Mouse (Mus musculus): ENCODE data around the gene Gm47955.
"Not testable (repeated sequence)": the region's sequence is repeated elsewhere in the genome, so short reads cannot be mapped to it uniquely, and the experiment has no call there.

The Gm47955 gene

DNA sequence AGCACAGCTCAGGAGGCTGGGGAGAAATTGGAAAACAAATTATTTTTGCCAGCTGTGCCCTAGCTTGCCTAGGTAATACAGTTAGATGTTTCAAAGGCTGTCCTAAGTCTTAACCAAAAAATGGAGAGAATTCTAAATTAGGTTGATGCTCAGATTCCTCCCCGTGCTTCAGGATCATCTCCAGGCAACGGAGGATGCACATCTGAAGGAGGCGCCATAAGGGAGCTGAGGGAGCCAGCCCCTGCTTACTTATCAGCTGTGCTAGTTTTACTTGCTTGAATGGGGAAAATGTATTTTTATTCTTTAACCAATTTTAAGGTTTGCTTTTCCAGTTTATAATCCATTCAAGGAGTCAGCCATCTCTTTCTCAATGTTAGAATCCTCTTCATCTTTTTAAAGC is 33.9 kb downstream of the Gm47955 start:
- DNase-seq: no peak

DNA sequence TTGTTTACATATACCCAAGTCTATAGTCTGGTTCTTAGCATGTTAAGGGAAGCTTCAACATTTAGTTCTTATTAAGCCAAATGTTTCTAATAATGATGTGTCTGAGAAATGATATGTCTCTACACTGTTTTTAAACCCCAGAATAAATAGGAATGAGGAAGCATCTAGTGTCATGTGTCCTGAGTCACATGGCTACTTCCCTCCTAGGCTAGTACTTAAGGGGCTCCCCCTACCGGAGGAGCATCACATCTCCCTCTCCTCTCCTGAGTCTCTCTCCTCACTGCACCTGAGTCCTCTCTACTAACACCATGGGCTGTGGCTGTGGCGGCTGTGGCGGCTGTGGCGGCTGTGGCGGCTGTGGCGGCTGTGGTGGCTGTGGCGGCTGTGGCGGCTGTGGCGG is 40.2 kb downstream of the Gm47955 start, which contains the start of gene Gm47959:
Gm47959 (plus strand) TSS at position 243 of the 400 bp plus-strand sequence.
- DNase-seq: not testable (repeated sequence)

DNA sequence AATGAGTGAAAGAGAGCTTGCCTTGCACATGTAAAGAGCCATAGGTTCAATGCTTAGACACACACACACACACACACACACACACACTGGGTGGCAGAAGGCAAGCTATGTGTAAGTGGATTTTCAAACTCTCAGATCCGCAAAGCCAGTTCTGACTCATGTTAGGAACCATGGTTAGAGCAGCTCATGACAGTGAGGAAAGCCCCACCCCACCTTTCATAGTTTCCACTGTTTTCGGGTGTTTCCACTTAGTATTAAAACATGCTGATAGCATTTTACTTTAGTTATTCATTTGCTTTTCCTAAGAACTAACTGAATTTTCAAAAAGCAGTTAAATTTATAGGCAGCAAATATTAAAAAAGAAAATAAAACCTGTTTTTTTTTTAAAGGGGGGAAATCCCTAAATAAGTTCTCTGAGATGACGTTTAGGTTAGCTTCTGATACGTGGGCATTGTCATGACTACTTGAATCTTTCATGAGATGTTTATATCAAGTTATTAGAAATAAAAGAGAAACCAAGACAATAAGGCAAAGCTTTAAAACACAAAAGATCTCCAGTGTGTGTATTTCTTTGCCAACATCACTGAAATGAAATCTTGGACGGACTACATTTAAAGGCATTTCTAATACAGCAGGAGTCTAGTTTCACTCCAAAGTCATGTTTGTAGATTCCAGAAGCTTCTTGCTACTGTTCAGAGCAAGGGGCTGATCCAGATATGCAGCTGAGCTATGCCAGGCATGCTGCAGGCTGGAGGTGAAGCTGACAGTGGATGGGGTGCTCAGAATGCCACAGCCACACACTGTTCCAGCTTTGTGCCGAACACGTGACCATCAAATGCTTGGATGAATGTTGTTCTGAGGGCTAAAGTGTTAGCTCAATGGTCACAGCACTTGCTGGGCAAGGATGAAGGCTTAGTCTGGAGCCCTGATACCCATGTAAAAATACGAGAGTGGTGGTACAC is 46.4 kb downstream of the Gm47955 start:
- DNase-seq: no peak

DNA sequence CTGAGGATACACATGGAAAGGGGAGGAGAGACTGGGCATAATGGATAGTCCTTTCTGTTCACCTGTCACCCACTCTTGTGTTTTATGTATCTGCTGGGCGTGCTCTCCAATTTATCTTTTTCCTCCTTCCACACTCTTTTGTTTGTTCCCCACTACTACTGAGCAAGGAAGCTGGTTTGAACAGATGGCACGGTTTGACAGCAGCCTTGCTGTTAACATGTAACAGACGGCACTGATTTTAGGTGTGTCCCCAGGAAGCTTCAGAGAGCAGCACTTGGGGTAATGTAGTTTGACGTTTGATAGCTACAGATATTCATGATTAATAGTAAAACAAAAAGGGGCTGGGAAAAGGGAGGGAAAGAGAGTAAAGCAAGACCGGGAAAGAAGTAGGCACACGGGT is 47.4 kb downstream of the Gm47955 start:
- no peak for DNase-seq
